Mouse (Mus musculus) stomach, embryonic 16.5 days (tissue): ENCODE data around the gene Ube2l3. TPM values are rescaled to one million over a fixed set of nuclear protein-coding genes. Genes with fewer than 3 reads are reported as not detected.
A peak's percentile ranks its signal among the peaks of the same experiment; 100 is the strongest.
"Not testable (repeated sequence)": the region's sequence is repeated elsewhere in the genome, so short reads cannot be mapped to it uniquely, and the experiment has no call there.

Source experiments
- ATAC-seq: fragments of 200-750 bp; cut with Nextera tagmentation; 2 replicates; pipeline ENCODE4 v1.8.0; 2017; ENCODE audit warnings: moderate number of reproducible peaks, moderate TSS enrichment; ENCODE audit not compliant: insufficient read depth, low FRiP score
- H3K27ac ChIP-seq: fragments of 300-500 bp; sonication (generic); 2 replicates; pipeline ENCODE4 v1.5.1; 2014; ENCODE audit warnings: low read length
- H3K27me3 ChIP-seq: fragments of 300-500 bp; sonication (generic); 2 replicates; pipeline ENCODE4 v1.6.1; 2014; ENCODE audit warnings: low read length, control low read depth, mixed read lengths; ENCODE audit not compliant: control insufficient read depth, insufficient read depth
- H3K36me3 ChIP-seq: fragments of 300-500 bp; sonication (generic); 2 replicates; pipeline ENCODE4 v1.6.1; 2014; ENCODE audit warnings: low read length; ENCODE audit not compliant: control insufficient read depth, insufficient read depth
- H3K4me1 ChIP-seq: fragments of 300-500 bp; sonication (generic); 2 replicates; pipeline ENCODE4 v1.6.1; 2014; ENCODE audit warnings: low read length, control low read depth, mixed read lengths; ENCODE audit not compliant: control insufficient read depth, insufficient read depth
- H3K4me2 ChIP-seq: fragments of 300-500 bp; sonication (generic); 2 replicates; pipeline ENCODE4 v1.6.1; 2014; ENCODE audit warnings: low read depth, low read length, mixed read lengths
- H3K4me3 ChIP-seq: fragments of 300-500 bp; sonication (generic); replicated peaks from 2 replicates; pipeline ENCODE4 v1.5.1; 2014; ENCODE audit warnings: mild to moderate bottlenecking, low read length
- H3K9ac ChIP-seq: fragments of 300-500 bp; sonication (generic); 2 replicates; pipeline ENCODE4 v1.6.1; 2014; ENCODE audit warnings: low read length
- H3K9me3 ChIP-seq: fragments of 300-500 bp; sonication (generic); replicated peaks from 2 replicates; pipeline ENCODE4 v1.6.1; 2016; ENCODE audit warnings: low read length, control low read depth; ENCODE audit not compliant: control insufficient read depth
- WGBS: fragments of 180-500 bp; shearing (Covaris S2); extraction: QIAGEN DNeasy Blood & Tissue Kit; methylation state at CpG from one replicate; pipeline ENCODE4 v1.1.7; 2014; 5-methylcytosine and 5-hydroxymethylcytosine counted together
- polyA plus RNA-seq: library from polyadenylated mRNA; unstranded; fragments of >200 nt; fragmentation: Nextera tagmentation; extraction: Ambion mirVana; gene quantifications from 2 replicates; pipeline ENCODE4 v1.2.1, GENCODE M21; 2015

Gene Ube2l3
- polyA plus RNA-seq, 1 experiment from 2014 or later = 331 TPM

- H3K36me3 ChIP-seq = peaks cover 5% of the 10 kb centered on the region; the same call in 1 of the 2 replicates
- 66% methylated on average over 5 of the region's 5 CpGs for WGBS
- no peak for ATAC-seq
- no peak overlapping the region for H3K4me2 ChIP-seq
- no peak overlapping the region for H3K4me3 ChIP-seq
- no peaks in the 10 kb centered on the region for H3K4me1 ChIP-seq
- H3K9ac ChIP-seq = no peak overlapping the region
- no peak overlapping the region; the same call in 1 of the 2 replicates for H3K27ac ChIP-seq
- no peaks in the 10 kb centered on the region for H3K27me3 ChIP-seq
- no peaks in the 10 kb centered on the region for H3K9me3 ChIP-seq
Observed at GRCm38 (mm10) chr16:17168049-17168448, 34.4 kb downstream of the Ube2l3 start.

DNA sequence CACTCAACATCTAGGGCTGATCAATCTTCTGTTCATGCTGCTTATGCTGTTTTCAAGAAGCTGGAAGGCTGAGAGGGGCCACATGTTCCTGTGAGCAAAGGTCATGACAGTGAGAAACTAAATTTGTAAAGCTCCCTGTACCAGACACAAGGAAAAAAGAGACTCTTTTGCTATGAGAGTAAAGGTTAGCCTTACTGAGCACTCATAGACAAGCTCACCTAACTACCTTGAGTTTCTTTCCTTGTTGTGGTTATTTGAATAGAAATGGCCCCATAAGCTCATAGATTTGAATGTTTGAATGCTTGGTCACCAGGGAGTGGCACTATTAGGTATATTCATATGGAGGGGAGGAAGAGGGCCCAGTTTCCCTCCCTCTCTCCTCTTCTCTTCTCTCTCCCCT, 35.3 kb downstream of the Ube2l3 start:
- ATAC-seq = 0 out of 2 replicates have a peak, but pooled peaks have one; percentile 25
- H3K27ac ChIP-seq = peak overlapping the region; percentile 4; the same call in 1 of the 2 replicates
- H3K4me3 ChIP-seq = no peak overlapping the region

DNA sequence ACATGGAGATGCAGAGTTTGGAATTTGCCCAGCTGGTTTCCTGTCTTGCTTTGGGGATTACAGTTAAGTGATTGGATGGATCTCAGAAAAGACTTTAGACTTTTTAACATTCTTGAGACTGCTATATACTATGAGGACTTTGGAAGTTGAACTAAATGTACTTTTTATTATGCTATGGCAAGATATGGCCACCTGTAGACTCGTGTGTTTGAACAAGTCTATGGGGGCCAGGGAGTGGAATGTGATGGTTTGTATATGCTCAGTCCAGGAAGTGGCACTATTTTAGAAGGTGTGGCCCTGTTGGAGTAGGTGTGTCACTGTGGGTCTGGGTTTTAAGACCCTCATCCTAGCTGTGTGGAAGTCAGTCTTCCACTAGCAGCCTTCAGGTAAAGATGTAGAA, 37.0 kb downstream of the Ube2l3 start:
- not testable (repeated sequence) for H3K4me2 ChIP-seq, H3K9ac ChIP-seq, ATAC-seq, H3K36me3 ChIP-seq, H3K27me3 ChIP-seq, H3K4me3 ChIP-seq, H3K4me1 ChIP-seq, H3K27ac ChIP-seq, H3K9me3 ChIP-seq
- 68% methylated on average over 1 of the region's 1 CpGs for WGBS

More for the DNA sequence above, 35.3 kb downstream of the Ube2l3 start:
- no peaks in the 10 kb centered on the region for H3K27me3 ChIP-seq
- H3K4me1 ChIP-seq = no peaks in the 10 kb centered on the region
- H3K36me3 ChIP-seq = no peaks in the 10 kb centered on the region
- H3K9me3 ChIP-seq = no peaks in the 10 kb centered on the region
- no peak overlapping the region for H3K9ac ChIP-seq
- H3K4me2 ChIP-seq = no peak overlapping the region

DNA sequence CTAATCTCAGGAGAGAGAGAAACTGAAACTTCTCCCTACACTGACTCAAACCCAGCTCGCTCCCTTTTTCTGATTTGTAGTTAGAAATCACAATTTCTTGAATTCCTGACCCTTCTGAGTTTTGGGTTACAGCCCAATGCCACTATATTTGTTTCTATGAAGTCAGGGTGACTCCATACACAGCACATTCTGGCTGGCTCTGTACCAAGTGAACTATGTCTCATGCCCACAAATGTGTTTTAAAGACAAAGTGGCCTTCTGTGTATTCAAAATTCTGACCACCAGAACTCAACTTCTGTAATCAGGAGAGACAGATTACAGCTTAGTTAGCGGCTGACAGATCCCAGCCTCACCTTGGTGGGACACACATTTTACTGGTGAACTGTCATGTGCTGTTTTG, 48.1 kb downstream of the Ube2l3 start:
- H3K4me2 ChIP-seq = no peak overlapping the region
- no peak overlapping the region for H3K27ac ChIP-seq
- no peak overlapping the region for H3K9ac ChIP-seq
- WGBS = 89% methylated on average over 2 of the region's 2 CpGs
- H3K9me3 ChIP-seq = no peaks in the 10 kb centered on the region
- H3K27me3 ChIP-seq = no peaks in the 10 kb centered on the region
- ATAC-seq = no peak
- peaks cover 19% of the 10 kb centered on the region for H3K36me3 ChIP-seq
- H3K4me3 ChIP-seq = no peak overlapping the region
- no peaks in the 10 kb centered on the region for H3K4me1 ChIP-seq

DNA sequence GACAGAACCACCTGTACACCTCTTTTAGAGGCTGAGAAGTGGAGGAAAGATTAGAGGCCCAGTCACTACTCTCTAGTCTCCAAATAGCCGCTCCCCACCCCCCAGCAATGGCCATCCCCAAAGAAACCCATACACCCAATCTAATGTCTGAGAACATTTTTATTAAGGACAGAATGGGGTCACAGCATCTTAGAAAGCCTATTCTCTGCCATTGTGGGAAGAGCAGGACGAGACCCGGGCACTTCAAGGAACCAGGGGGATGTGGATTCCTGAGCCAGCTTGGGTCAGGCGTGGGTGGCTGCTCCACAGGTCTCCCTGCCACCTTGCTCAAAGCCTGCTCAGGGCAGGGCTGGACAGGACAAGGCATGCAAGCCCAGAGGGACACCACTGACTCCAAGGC, 50.6 kb downstream of the Ube2l3 start:
- H3K4me1 ChIP-seq = peaks cover 12% of the 10 kb centered on the region
- no peak overlapping the region for H3K9ac ChIP-seq
- no peak overlapping the region for H3K4me2 ChIP-seq
- H3K9me3 ChIP-seq = no peaks in the 10 kb centered on the region
- 92% methylated on average over 4 of the region's 4 CpGs for WGBS
- H3K36me3 ChIP-seq = peaks cover 14% of the 10 kb centered on the region
- H3K27me3 ChIP-seq = no peaks in the 10 kb centered on the region
- ATAC-seq = no peak
- no peak overlapping the region for H3K4me3 ChIP-seq
- no peak overlapping the region for H3K27ac ChIP-seq

GRCm38 (mm10) chr16:17150520-17151258, 51.8 kb downstream of the Ube2l3 start:
- Histone ChIP-seq H3K27me3 (no peaks in the 10 kb centered on the region), H3K9ac (no peak overlapping the region), H3K4me3 (no peak overlapping the region), H3K9me3 (no peaks in the 10 kb centered on the region), H3K27ac (peak overlapping the region; percentile 18; the same call in 1 of the 2 replicates), H3K4me1 (peaks cover 13% of the 10 kb centered on the region), H3K4me2 (no peak overlapping the region), H3K36me3 (peaks cover 10% of the 10 kb centered on the region)
- 89% methylated on average over 7 of the region's 7 CpGs for WGBS
- ATAC-seq = no peak

GRCm38 (mm10) chr16:17148084-17148483, 54.4 kb downstream of the Ube2l3 start:
- Histone ChIP-seq H3K9me3 (no peaks in the 10 kb centered on the region), H3K4me1 (peaks cover 13% of the 10 kb centered on the region), H3K27me3 (no peaks in the 10 kb centered on the region), H3K36me3 (peaks cover 5% of the 10 kb centered on the region), H3K27ac (no peak overlapping the region), H3K9ac (peak overlapping the region; percentile 73), H3K4me3 (peak overlapping the region; percentile 70), H3K4me2 (peak overlapping the region; percentile 99)
- ATAC-seq = no peak
- WGBS = 11% methylated on average over 16 of the region's 16 CpGs

DNA sequence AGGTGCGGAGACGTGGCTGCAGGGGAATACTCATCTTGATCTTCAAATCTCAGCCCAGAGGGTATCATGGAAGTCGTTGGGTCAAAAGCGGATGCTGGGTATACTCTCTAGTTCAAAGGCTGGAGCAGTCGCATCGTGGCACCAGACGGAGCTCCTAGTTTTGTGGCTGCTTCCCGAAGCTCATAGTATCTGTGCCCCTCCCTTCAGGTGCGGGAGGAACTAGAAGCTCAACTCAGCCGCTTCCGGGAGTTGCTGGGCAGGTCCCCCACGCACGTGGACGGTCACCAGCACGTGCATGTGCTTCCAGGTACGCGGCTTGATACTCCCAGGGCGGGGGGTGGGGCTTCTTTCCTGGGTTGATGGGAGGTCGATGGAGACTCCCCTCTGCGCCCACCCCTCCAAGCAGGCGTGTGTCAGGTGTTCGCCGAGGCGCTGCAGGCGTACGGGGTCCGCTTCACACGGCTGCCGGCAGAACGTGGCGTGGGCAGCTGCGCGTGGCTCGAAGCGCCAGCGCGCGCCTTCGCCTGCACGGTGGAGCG, 55.0 kb downstream of the Ube2l3 start:
- H3K4me2 ChIP-seq = peak overlapping the region; percentile 99
- 1% methylated on average over 41 of the region's 41 CpGs for WGBS
- H3K27me3 ChIP-seq = no peaks in the 10 kb centered on the region
- H3K9ac ChIP-seq = peak overlapping the region; percentile 73
- H3K4me3 ChIP-seq = peak overlapping the region; percentile 70
- H3K4me1 ChIP-seq = peaks cover 13% of the 10 kb centered on the region
- no peaks in the 10 kb centered on the region for H3K9me3 ChIP-seq
- peaks cover 2% of the 10 kb centered on the region for H3K36me3 ChIP-seq
- peak; percentile 42; the same call in 1 of the 2 replicates for ATAC-seq
- H3K27ac ChIP-seq = peak overlapping the region; percentile 15; the same call in 1 of the 2 replicates

DNA sequence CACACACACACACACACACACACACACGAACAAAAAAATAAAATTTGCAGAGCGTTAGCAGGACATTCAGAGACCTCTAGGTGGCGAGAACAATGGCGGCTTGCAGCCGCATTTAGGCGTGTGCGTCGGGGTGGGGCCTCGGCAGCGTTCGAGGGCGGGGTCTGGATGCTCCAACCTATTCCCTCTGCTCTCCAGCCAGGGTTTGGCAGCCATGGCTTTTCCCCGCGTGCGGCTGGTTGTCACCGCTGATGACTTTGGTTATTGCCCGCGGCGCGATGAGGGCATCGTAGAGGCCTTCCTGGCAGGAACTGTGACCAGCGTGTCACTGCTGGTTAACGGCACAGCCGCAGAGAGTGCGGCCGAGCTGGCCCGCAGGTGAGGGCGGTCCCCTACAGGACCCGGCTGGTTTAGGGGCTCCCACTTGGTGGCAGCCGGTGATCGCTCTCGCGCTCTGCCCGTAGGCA, 55.6 kb downstream of the Ube2l3 start, which contains the start of gene Ccdc116:
Gene Ccdc116, minus strand, starts transcription at position 458 of the 464 bp plus-strand sequence.
- WGBS = 1% methylated on average over 34 of the region's 34 CpGs
- H3K9me3 ChIP-seq = no peaks in the 10 kb centered on the region

More for the DNA sequence above, 55.6 kb downstream of the Ube2l3 start, which contains the start of gene Ccdc116:
- peak within 1 kb of the TSS; percentile 99 for H3K4me2 ChIP-seq
- H3K4me3 ChIP-seq = peak within 1 kb of the TSS; percentile 70
- H3K9ac ChIP-seq = peak within 1 kb of the TSS; percentile 73
- ATAC-seq = peak; percentile 83
- peaks cover 13% of the 10 kb centered on the region for H3K4me1 ChIP-seq
- H3K27me3 ChIP-seq = no peaks in the 10 kb centered on the region
- H3K36me3 ChIP-seq = no peaks in the 10 kb centered on the region
- H3K27ac ChIP-seq = peak within 1 kb of the TSS; percentile 15; the same call in 1 of the 2 replicates
